Mouse (Mus musculus) brain, embryonic 14.5 days (tissue): ENCODE measurements at regions not wholly inside any gene's neighbourhood (a gene's known extent, or its start where the extent isn't known, plus 50 kb on each side); places are given as distances from the start of the nearest gene placed in this dataset.
"Not testable (repeated sequence)": the region's sequence is repeated elsewhere in the genome, so short reads cannot be mapped to it uniquely, and the experiment has no call there.

Source experiments
- CTCF ChIP-seq: fragments of 200-500 bp; IDR thresholded peaks from 2 replicates; pipeline ENCODE4 v1.5.1; 2012; ENCODE audit warnings: inconsistent platforms, mild to moderate bottlenecking, moderate library complexity, borderline replicate concordance; ENCODE audit not compliant: insufficient read depth, insufficient read length; ENCODE audit errors: extremely low read depth
- POLR2A ChIP-seq: fragments of 200-500 bp; IDR thresholded peaks from 2 replicates; pipeline ENCODE4 v1.6.1; 2012; ENCODE audit warnings: mild to moderate bottlenecking, inconsistent platforms, borderline replicate concordance; ENCODE audit not compliant: poor library complexity, insufficient read depth, insufficient read length, severe bottlenecking; ENCODE audit errors: extremely low read depth

DNA sequence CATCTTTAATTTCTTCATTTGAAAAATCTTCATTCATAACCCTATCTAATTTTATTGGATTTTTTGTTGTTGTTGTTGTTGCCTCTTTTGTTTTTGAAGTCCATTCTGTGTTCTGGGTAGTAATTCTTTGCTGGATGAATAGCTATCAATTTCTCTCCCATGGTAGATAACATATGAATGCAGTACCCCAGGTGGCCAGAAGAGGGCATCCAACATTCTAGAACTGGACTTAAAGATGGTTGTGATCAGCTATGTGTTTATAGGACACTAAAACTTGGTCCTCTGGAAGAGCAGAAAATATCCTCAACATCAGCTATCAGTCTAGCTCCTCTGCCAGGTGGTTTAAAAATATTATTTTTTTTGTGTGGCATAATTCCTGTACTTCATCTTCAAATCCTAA lies 73.0 kb downstream of the Prl2c3 start:
- TF ChIP-seq CTCF, POLR2A: not testable (repeated sequence)
